Mouse (Mus musculus): ENCODE measurements around the gene Mettl16. TPM values are rescaled to one million over a fixed set of nuclear protein-coding genes. Genes with fewer than 3 reads are reported as not detected.
A peak's percentile ranks its signal among the peaks of the same experiment; 100 is the strongest.

The Mettl16 gene
- polyA plus RNA-seq, 1 experiment from 2014 or later: 34.8 TPM

DNA sequence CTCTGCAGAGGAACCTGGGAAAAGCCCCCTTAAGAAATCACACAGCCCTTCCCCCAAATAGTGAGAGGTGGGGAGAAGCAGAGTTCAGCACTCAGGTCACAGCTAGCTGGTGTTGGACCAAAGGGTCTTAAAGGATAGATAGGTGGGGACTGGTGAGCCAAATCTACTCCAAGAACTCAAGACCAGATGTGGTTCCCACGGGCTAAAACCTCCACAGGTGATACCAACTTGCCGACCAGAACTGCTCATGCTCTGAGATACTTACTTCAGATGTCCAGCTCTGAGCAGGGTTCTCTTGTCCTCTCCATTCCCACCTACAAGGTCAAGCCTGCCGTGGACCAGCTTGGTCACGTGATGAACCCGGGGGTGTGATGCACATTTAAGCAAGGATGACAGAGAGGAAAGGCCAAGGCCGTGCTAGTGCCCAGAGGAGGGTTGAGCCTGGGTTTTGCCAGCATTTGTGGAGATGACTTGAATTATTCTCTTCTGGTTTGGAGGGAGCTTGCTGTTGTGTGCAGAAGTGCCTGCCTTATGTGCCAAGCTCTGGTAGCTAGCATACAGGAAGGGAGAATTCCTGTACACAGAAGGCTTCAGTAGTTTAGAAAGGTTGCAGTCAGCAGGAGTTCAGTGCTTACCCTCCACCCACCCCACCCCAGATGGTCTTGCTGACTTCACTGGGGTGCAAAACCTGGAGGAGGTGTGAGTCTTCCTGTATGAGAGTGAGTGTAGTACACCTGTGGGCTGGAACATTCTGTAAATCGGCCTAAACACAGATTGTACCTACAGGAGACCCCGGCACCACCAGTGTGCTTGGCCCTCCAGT, 63.1 kb downstream of the Mettl16 start:
- H3K36me3 ChIP-seq: no peaks in the 10 kb centered on the region; the same call in 1 of the 2 replicates
- H3K4me2 ChIP-seq: peak overlapping the region; percentile 100
- no peak for ATAC-seq (ENCODE audit: low read depth)
- no peak for DNase-seq
- H3K4me1 ChIP-seq (replicated peaks): peaks cover 74% of the 10 kb centered on the region
- no peaks in the 10 kb centered on the region for H3K9me3 ChIP-seq (replicated peaks)
- H3K27me3 ChIP-seq: no peaks in the 10 kb centered on the region
- peak overlapping the region; percentile 76; the same call in 1 of the 2 replicates for H3K4me3 ChIP-seq (replicated peaks)
- peak overlapping the region; percentile 80 for H3K9ac ChIP-seq
- peak overlapping the region; percentile 96 for H3K27ac ChIP-seq
- WGBS (ENCODE audit: insufficient replicate concordance): 80% methylated on average over 8 of the region's 8 CpGs

DNA sequence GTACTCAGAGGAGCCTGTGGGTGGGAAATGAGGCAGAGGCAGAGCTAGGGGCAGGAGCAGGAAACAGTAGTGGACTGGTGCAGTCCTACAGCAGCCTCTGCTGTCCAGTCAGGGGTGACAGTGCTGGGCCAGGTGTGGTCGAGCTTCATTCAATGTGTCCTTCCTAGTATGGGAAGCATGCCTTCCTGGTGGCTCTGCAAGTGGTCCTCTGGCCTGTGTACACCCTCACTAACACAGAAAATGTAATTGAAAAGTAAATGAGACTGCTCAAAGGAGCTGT, 63.7 kb downstream of the Mettl16 start:
- ATAC-seq (ENCODE audit: low read depth): no peak
- H3K4me2 ChIP-seq: no peak overlapping the region
- H3K9ac ChIP-seq: peak overlapping the region; percentile 49; the same call in 1 of the 2 replicates
- WGBS (ENCODE audit: insufficient replicate concordance): 22% methylated on average over 1 of the region's 1 CpGs
- H3K27ac ChIP-seq: peak overlapping the region; percentile 96
- H3K36me3 ChIP-seq: no peaks in the 10 kb centered on the region; the same call in 1 of the 2 replicates
- H3K4me3 ChIP-seq (replicated peaks): no peak overlapping the region
- no peak for DNase-seq
- no peaks in the 10 kb centered on the region for H3K9me3 ChIP-seq (replicated peaks)
- peaks cover 74% of the 10 kb centered on the region for H3K4me1 ChIP-seq (replicated peaks)
- no peaks in the 10 kb centered on the region for H3K27me3 ChIP-seq

DNA sequence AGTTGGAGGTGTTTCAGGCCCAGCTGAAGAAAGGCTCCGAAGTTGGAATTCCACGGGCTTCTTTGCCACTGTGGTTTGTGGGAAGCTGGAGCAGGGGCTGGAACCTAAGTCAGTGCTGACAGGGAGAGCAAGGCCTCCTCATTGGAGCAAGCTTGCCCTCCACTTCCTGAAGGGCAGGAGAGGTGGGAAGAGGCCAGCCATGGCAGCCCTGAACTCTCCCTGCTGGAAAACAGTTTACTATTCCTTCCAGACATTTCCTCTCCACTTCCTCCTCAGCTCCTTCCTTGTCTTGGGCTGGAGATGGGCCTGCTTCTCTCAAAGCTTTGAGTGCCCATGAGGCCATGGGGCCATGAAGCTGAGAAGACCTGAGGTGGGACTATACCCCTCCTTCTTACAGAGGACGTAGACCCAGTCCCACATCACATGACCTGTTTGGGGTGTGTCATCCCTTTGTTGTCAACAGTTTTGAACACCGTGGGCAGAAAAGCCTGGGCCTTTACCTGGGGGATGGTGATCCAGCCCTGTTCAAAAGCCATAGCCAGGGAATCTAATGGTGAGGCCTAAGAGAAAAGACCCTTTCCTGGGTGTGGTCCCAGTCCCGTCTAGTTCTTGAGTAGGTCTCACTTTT, 64.1 kb downstream of the Mettl16 start:
- 35% methylated on average over 5 of the region's 5 CpGs for WGBS (ENCODE audit: insufficient replicate concordance)
- Histone ChIP-seq H3K4me3 (replicated peaks) (no peak overlapping the region), H3K36me3 (no peaks in the 10 kb centered on the region; the same call in 1 of the 2 replicates), H3K27ac (peak overlapping the region; percentile 96), H3K9ac (peak overlapping the region; percentile 49; the same call in 1 of the 2 replicates), H3K27me3 (no peaks in the 10 kb centered on the region), H3K4me2 (no peak overlapping the region), H3K4me1 (replicated peaks) (peaks cover 74% of the 10 kb centered on the region), H3K9me3 (replicated peaks) (no peaks in the 10 kb centered on the region)
- no peak for DNase-seq
- ATAC-seq (ENCODE audit: low read depth): no peak

DNA sequence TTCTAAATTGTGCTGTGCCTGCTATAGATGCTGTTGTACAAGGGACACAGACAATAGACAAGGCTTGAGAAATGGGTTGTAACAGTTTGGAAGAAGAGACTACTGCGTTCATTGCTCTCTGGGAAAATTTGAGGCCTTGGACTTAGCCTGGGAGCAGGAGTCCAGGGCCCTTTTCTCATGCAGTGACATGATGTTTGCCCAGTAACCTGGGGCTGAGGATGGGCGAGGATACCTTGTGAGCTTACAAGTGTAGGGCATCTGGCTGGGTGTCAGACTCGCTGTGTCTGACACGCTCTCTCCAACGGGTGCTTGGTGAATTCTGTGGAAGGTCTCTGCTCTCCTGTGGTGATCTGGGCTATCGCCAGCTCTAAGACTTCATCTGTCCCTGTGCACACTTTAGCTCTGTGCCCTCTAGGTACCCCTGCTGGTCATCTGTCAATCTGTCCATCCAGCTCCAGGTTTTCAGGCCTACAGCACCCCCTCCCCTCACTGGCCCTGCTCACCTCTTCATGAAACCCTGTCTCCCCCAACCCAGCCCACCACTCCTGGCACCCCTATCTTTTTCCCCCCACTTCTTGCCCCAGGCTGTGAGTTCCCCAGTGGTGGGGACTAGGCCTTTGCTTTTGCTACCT, 65.1 kb downstream of the Mettl16 start:
- no peak overlapping the region for H3K4me3 ChIP-seq (replicated peaks)
- no peaks in the 10 kb centered on the region for H3K27me3 ChIP-seq
- H3K4me2 ChIP-seq: no peak overlapping the region
- DNase-seq (no peak), ATAC-seq (ENCODE audit: low read depth) (no peak)
- H3K9ac ChIP-seq: peak overlapping the region; percentile 28; the same call in 1 of the 2 replicates
- H3K27ac ChIP-seq: peak overlapping the region; percentile 57
- no peaks in the 10 kb centered on the region for H3K9me3 ChIP-seq (replicated peaks)
- WGBS (ENCODE audit: insufficient replicate concordance): 79% methylated on average over 6 of the region's 6 CpGs
- H3K36me3 ChIP-seq: peaks cover 2% of the 10 kb centered on the region; the same call in 1 of the 2 replicates
- H3K4me1 ChIP-seq (replicated peaks): peaks cover 76% of the 10 kb centered on the region

DNA sequence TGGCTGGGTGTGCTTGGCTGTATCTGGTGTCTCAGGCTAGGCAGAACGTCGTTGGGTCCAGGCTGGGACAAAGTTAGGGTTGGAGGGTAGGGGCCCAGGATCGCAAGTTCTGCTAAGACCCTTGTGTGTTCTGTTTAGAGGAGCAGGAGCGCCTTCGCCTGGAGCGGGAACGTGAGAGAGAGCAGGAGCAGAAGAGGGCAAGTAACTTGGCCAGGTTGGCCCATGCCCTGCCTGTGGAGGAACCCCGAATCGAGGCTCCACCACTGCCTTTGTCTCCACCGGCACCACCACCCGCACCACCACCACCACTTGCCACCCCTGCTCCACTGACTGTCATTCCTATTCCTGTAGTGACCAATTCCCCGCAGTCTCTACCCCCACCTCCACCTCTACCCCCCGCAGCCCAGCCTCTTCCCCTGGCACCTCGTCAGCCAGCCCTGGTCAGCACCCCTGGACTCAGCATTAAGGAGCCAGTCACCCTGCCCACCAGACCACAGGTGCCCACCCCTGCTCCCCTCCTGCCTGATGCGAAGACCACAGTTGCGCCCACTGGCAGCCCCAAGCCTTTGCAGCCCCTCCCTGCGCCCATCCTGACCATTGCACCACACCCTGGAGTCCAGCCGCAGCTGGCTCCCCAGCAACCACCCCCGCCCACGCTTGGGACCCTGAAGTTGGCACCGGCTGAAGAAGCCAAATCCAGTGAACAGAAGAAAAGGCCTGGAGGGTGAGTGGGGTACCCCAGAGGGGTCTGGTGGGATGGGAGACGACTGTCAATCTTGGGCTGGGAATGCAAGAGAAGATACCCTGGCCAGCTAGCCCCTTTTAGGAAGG, 65.8 kb downstream of the Mettl16 start:
- H3K27ac ChIP-seq: peak overlapping the region; percentile 99
- H3K27me3 ChIP-seq: no peaks in the 10 kb centered on the region
- H3K36me3 ChIP-seq: peaks cover 3% of the 10 kb centered on the region; the same call in 1 of the 2 replicates
- H3K4me1 ChIP-seq (replicated peaks): peaks cover 74% of the 10 kb centered on the region
- peak overlapping the region; percentile 95 for H3K4me2 ChIP-seq
- no peak overlapping the region for H3K4me3 ChIP-seq (replicated peaks)
- ATAC-seq (ENCODE audit: low read depth) (no peak), DNase-seq (no peak)
- H3K9me3 ChIP-seq (replicated peaks): no peaks in the 10 kb centered on the region
- 88% methylated on average over 22 of the region's 22 CpGs for WGBS (ENCODE audit: insufficient replicate concordance)
- H3K9ac ChIP-seq: peak overlapping the region; percentile 83

DNA sequence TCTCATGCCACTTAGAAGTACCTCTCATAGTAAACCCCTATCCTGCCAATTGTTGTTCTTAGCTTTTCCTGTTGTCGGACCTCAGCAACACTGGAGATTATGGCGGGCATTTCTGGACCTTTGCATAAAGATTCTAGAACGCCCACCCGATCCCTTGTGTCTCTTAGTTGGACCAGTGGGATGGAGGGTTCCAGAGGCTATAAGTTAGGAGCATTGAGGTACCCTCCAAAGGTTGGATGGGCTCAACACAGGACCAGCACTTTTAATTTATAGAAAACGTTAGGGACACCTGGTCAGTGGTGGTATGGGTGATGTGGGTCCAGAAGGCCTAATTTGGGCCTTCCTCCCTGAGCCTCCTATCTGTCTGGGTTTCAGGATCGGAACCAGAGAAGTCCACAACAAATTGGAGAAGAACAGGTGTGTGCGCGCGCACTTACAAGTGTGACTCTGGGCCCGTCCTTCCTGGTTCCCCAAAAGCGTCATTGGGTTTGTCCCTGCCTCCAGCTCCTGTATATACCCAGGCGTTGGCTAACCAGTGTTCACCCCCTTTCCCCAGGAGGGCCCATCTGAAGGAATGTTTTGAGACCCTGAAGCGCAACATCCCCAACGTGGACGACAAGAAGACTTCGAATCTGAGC, 66.5 kb downstream of the Mettl16 start:
- Histone ChIP-seq H3K9ac (peak overlapping the region; percentile 83), H3K36me3 (peaks cover 10% of the 10 kb centered on the region), H3K4me1 (replicated peaks) (peaks cover 72% of the 10 kb centered on the region), H3K9me3 (replicated peaks) (no peaks in the 10 kb centered on the region), H3K4me3 (replicated peaks) (peak overlapping the region; percentile 63), H3K27me3 (no peaks in the 10 kb centered on the region), H3K4me2 (peak overlapping the region; percentile 95), H3K27ac (peak overlapping the region; percentile 99)
- DNase-seq (no peak), ATAC-seq (ENCODE audit: low read depth) (peak; percentile 4; the same call in 1 of the 2 replicates)
- 36% methylated on average over 16 of the region's 16 CpGs for WGBS (ENCODE audit: insufficient replicate concordance)

DNA sequence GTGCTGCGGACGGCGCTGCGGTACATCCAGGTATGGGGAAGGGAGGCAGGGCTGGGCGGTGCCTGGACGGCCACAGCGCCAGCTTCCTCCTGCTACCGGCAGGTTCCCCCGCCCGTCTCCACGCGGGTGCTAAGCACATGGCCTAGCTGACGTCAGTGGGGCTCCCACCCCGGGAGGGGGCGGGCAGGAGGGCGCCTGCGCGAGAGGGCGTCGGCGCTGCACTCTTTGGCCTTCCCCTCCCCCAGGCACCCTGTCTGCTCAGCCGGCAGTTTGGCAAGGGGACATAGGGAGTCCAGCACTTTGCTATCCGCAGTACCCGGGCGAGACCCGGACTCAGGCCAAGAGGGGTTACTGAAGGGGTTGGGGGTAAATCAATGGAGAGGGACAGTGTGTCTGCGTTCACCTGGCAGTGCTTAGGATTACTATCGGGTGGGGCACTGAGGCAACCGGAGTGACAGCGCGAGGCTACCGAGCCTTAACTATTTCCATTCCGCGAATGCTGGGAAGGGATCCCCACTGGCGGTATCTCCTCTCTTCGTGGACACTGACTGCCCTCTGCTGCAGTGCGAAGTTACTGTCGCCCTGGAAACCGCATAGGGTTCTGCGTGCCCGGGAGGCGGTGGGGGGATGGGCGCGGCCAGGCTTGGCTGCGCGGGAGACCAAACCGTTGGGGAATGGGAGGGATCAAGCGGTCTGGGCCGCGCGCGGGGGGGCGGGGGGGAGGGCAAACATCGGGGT, 67.2 kb downstream of the Mettl16 start:
- Histone ChIP-seq H3K4me1 (replicated peaks) (peaks cover 67% of the 10 kb centered on the region), H3K36me3 (peaks cover 16% of the 10 kb centered on the region), H3K9ac (peak overlapping the region; percentile 83), H3K4me3 (replicated peaks) (peak overlapping the region; percentile 63), H3K27ac (peak overlapping the region; percentile 99), H3K27me3 (no peaks in the 10 kb centered on the region), H3K4me2 (peak overlapping the region; percentile 95), H3K9me3 (replicated peaks) (no peaks in the 10 kb centered on the region)
- peak; percentile 79 for ATAC-seq (ENCODE audit: low read depth)
- under 1% methylated on average over 49 of the region's 54 CpGs for WGBS (ENCODE audit: insufficient replicate concordance)
- peak; percentile 97 for DNase-seq

DNA sequence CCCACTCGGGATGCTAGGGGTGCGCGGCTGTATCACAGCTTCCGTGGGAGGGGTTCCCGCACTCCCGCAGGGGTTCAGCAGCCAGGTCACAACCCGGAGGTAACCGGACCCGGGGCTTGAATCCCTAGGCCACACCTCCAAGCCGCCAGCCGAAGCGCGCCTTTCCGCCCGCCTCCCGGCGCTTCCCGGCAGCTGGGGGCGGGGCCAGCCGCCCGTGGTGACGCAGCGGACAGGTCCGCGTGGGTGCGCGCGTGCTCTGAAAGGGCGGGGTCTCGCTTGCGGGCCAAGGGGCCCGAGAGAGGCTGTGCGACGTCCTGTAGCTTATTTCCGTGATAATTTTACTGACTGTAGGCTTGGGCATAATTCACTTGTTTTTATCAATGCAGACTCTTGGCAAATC, 67.8 kb downstream of the Mettl16 start:
- H3K9ac ChIP-seq: peak overlapping the region; percentile 83
- no peaks in the 10 kb centered on the region for H3K9me3 ChIP-seq (replicated peaks)
- peak; percentile 96 for DNase-seq
- no peaks in the 10 kb centered on the region for H3K27me3 ChIP-seq
- under 1% methylated on average over 35 of the region's 35 CpGs for WGBS (ENCODE audit: insufficient replicate concordance)
- ATAC-seq (ENCODE audit: low read depth): peak; percentile 76
- H3K4me2 ChIP-seq: peak overlapping the region; percentile 95
- H3K36me3 ChIP-seq: peaks cover 21% of the 10 kb centered on the region
- H3K27ac ChIP-seq: peak overlapping the region; percentile 99
- H3K4me3 ChIP-seq (replicated peaks): peak overlapping the region; percentile 63
- H3K4me1 ChIP-seq (replicated peaks): peaks cover 67% of the 10 kb centered on the region

DNA sequence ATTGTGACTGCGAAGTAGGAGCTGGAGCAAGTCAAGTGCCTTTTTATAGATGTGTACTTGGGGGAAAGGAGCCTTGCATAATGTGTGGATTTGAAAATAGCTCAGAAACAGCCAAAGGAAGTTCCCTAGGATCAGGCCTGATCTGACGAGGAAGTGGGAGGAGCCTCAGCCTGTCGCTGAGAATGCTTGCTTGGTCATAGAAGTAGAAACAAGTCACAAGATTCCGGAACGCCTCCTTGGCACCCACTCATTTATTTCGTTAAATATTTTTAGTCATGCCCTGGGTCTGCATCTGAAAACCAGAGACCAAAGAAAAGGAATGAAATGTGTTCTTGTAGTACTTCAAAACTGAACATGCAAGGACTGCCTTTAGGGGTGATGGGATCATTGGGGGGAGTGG, 68.3 kb downstream of the Mettl16 start:
- H3K4me3 ChIP-seq (replicated peaks): peak overlapping the region; percentile 63
- H3K36me3 ChIP-seq: peaks cover 26% of the 10 kb centered on the region
- peak overlapping the region; percentile 83 for H3K9ac ChIP-seq
- 11% methylated on average over 6 of the region's 6 CpGs for WGBS (ENCODE audit: insufficient replicate concordance)
- H3K4me1 ChIP-seq (replicated peaks): peaks cover 66% of the 10 kb centered on the region
- H3K4me2 ChIP-seq: peak overlapping the region; percentile 95
- ATAC-seq (ENCODE audit: low read depth): peak; percentile 28; the same call in 1 of the 2 replicates
- H3K27me3 ChIP-seq: no peaks in the 10 kb centered on the region
- peak overlapping the region; percentile 99 for H3K27ac ChIP-seq
- H3K9me3 ChIP-seq (replicated peaks): no peaks in the 10 kb centered on the region
- peak; percentile 66 for DNase-seq
